Mouse (Mus musculus) common myeloid progenitor, adult 5-6 weeks (primary cell): ENCODE results near the gene Muc5ac. TPM values are rescaled to one million over a fixed set of nuclear protein-coding genes. Genes with fewer than 3 reads are reported as not detected.
"Not testable (repeated sequence)": the region's sequence is repeated elsewhere in the genome, so short reads cannot be mapped to it uniquely, and the experiment has no call there.

Experiments used
- ATAC-seq: replicated peaks from 2 replicates; pipeline ENCODE4 v1.8.0; 2016; ENCODE audit warnings: low read depth, mild to moderate bottlenecking, moderate TSS enrichment, inconsistent platforms; ENCODE audit not compliant: poor library complexity, severe bottlenecking
- total RNA-seq: library from RNA; stranded (forward); fragments of 200-1000, 187-1606 nt; gene quantifications from 2 replicates; pipeline ENCODE4 v1.2.3, GENCODE M21; 2017

The Muc5ac gene
- total RNA-seq: not detected in 2 replicates

GRCm38 (mm10) chr7:141788677-141789452, at the start of gene Muc5ac:
Gene Muc5ac, plus strand, starts transcription at chr7:141788972.
- no peak for ATAC-seq

DNA sequence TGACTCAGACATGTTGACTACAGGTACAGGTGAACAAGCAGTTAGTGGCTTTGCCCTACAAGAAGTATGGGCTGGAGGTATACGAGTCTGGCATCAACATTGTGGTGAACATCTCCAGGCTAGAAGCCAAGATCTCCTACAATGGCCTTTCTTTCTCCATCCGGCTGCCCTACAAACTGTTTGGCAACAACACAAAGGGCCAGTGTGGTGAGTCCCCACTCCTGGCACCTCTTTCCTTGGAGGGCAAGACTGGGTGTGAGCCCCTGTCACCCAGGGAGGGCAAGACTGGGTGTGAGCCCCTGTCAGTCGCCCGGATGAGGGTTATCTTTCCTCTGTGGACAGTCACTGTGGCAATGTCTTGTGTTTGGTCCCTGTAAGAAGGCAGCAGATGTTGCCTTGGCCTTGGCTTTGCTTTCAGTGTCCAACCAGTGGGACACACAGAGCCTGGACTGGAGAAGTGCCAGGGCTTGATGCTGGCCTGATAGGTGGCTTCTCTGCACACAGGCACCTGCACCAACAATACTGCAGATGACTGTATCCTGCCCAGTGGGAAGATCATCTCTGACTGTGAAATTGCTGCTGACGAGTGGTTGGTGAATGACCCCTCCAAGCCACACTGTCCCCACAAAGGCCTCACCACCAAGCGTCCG, 41.2 kb upstream of the Muc5ac start:
- ATAC-seq: no peak

- ATAC-seq: no peak
Observed at GRCm38 (mm10) chr7:141752513-141752912, 36.3 kb upstream of the Muc5ac start.

- peak; percentile 75 for ATAC-seq
Observed at GRCm38 (mm10) chr7:141755831-141756230, 32.9 kb upstream of the Muc5ac start.

GRCm38 (mm10) chr7:141758291-141758690, 30.5 kb upstream of the Muc5ac start:
- peak; percentile 27; the same call in 1 of the 2 replicates for ATAC-seq

DNA sequence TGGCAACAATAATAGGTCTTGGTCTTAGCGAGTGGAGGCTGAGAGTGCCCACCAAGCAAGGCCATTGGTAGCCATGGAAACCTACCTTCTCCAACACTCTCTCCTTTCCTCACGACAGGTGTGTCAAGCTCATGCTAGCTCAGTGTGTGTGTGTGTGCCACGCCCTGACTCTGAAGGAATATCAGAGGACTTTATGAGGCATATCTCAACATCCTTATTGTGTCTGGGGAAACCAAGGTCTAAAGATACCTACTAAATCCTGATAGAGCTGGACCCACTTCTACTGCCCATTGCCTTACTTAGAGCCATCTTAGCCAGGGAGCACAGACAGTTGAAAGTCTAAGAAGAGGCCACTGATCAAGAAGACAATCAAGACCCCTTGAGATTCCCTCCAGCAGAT, 18.3 kb upstream of the Muc5ac start:
- no peak for ATAC-seq

DNA sequence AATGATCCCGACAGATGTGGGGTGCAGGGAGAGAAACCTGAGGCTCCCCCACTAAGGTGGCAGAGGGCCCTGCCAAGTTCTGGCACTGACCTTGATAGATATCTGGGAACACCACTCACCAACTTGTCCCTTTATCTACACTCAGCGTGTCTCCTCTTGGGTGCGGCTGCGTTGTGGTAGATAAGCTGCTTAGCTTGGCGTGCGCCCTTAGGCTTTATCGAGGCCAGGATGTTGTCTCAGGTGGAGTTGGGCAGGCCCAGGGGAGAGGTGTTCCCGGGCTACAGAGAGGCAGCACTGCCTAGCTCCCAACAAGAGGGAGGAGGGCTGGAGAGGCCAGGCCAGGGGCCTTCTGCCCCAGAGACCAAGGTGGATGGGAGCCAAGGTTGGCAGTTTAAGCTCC, 17.8 kb upstream of the Muc5ac start:
- ATAC-seq: peak; percentile 71

- no peak for ATAC-seq
Observed at GRCm38 (mm10) chr7:141772058-141772557, 16.7 kb upstream of the Muc5ac start.

- no peak for ATAC-seq
Observed at GRCm38 (mm10) chr7:141774855-141775254, 13.9 kb upstream of the Muc5ac start.

GRCm38 (mm10) chr7:141776199-141776598, 12.6 kb upstream of the Muc5ac start:
- no peak for ATAC-seq

DNA sequence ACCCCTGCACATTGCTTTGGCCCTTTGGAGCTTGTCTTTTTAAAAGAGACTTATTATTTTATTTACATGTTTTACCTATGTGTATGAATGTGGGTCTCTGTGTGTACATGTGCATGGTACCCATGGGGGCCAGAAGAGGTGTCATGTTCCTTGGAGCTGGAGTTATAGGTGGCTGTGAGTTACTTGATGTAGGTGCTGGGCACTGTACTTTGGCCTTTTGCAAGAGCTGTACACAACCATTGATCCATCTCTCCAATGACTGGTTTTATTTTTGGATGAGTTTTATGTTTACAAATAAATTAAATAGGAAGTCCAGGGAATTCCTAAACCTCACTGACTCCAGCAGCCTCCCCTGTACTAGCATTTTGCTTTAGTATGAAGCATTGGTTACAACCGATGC, 5.5 kb downstream of the Muc5ac start:
- no peak for ATAC-seq

GRCm38 (mm10) chr7:141803206-141803605, 14.4 kb downstream of the Muc5ac start:
- no peak for ATAC-seq

DNA sequence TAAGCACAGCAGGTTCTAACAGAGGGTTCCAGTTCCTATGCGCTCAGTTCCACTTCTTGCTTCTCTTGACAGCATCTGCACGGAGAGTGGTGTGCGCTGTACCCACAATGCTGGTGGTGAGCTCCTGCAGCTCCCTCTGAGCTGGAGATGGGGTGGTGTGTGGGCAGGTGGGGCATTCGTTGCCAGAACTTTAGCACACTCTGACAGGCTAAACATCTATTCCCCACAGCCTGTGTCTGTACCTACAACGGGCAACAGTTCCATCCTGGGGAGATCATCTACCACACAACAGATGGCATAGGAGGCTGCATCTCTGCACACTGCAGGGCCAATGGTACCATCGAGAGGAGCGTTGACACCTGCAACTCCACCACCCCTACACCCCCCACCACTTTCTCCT, 16.6 kb downstream of the Muc5ac start:
- no peak for ATAC-seq

DNA sequence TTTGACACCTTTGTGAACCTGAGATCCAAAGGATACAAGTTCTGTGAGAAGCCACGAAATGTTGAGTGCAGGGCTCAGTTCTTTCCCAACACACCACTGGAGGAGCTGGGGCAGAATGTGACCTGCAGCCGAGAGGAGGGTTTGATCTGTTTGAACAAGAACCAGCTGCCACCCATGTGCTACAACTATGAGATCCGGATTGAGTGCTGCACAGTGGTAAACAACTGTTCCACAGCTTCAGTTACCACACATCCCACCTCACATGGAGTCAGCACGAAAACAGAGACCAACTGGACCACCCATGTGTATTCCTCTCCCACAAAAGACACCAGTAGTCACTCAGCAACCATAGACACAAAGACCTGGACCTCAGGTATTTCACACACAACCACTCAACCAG, 19.1 kb downstream of the Muc5ac start:
- not testable (repeated sequence) for ATAC-seq

GRCm38 (mm10) chr7:141809933-141810332, 21.2 kb downstream of the Muc5ac start:
- not testable (repeated sequence) for ATAC-seq

GRCm38 (mm10) chr7:141813321-141813720, 24.5 kb downstream of the Muc5ac start:
- ATAC-seq: no peak

DNA sequence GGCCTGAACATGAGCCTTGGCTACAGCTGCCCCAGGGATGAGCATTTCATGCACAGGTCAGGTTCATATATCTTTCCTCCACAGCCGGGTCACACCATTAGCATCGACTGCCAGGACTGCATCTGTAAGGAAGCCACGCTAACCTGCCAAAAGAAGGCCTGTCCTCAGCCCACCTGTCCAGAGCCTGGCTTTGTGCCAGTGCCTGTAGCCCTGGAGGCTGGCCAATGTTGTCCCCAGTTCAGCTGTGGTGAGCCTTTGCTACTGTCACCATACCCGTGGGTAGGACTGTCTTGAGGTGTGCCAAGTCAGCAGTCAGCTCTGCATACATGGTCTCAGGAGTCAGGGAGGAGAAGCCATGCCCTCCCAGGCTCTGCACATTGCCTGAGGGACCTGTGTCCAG, 26.6 kb downstream of the Muc5ac start:
- ATAC-seq: no peak

DNA sequence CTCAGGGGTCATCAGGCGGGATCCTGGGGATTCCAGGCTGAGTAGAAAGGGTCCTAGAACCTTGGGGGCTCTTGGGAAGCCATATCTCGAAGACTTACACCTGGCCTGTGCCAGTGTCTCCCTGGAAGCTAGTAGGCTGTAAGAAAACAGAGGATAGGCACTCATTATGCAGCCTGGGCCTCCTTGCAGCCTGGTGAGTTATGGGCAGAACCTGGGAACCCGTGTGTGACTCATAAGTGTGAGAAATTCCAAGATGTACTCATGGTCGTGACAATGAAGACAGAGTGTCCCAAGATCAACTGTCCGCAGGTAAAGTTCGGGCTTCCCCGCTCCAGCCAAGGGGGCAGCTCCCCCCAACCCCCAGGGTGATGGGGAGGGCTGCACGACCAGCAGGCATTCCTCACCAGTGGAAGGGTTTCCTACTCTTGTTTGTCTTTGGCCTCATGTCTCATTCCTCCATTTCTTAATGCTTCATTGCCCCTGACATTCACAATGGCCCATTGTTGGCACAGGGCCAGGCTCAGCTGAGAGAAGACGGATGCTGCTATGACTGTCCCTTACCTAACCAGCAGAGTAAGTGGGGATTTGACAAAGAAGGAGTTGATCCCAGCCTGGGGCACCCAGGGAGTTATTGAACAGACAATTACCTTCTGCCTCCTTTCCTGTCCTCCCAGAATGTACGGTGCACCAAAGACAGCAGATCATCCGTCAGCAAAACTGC, 28.7 kb downstream of the Muc5ac start:
- ATAC-seq: no peak

DNA sequence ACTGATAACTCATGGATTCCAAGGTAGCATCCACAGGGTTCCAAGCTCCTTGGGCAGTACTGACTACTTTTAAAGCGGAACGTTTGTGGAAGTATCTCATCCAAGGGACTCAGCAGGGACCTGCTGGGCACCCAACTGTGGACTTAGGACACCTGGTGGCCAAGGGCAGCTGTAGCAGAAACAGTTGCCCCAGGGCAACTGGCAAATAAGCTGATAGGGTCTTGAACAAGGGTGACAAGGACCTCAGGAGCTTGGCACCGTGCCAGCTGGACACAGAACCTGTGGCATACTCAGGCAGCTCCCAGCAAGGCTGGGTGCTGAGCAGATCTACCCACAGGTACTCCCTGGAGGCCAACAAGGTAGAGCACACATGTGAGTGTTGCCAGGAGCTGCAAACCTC, 29.5 kb downstream of the Muc5ac start:
- peak; percentile 35; the same call in 1 of the 2 replicates for ATAC-seq

GRCm38 (mm10) chr7:141822582-141823261, 34.0 kb downstream of the Muc5ac start:
- no peak for ATAC-seq
